Comparison of ENCODE assay signal across 20 mouse cellular contexts in the genomic region with DNA sequence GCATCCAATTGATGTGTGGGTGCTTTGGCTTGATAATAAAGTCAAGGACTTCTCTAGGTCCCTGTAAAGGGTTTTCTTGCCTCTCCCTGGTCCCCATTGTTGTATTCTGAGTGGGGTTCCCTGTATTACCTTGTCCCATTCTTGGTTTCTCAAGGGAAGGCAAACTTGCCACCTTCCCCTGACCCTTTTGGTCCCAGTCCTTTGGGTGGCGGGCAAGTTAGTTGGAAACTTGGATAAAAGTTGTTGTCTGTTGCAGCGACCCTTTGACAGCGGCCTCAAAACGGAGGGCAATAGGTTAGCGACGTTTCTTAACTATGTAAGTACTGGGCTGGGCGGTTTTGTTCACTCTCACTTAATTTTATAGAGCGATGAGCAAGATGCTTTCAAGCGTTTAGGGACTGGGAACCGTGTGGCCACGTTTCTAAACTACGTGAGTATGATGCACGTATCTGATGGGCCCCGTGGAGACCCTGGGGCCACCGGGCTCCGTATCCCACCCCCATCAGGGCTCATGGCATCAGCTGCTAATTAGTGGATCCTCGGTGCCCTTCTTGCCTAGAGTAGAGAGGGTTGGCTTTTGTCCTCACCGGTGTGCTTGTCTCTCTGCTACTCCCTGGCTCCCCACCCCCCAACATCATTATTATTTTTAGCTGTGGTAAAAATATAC. TPM values are rescaled to one million over a fixed set of nuclear protein-coding genes. Genes with fewer than 3 reads are reported as not detected.
"Had no signal": no experiment of that assay in that cellular context is flagged by ENCODE, and none has a peak within 500 bp of the region (broad histone marks: within the 10 kb centered on the region; RNA-seq: fewer than 3 reads in every experiment).

No protein-coding gene starts in this region.

- H3K9me3 ChIP-seq: intestine, embryonic 15.5 days; liver, embryonic 12.5 days; liver, embryonic 15.5 days; lung, embryonic 15.5 days; neural tube, embryonic 13.5 days; stomach, embryonic 15.5 days had no signal

- H3K9ac ChIP-seq: liver, embryonic 15.5 days; lung, embryonic 15.5 days; neural tube, embryonic 13.5 days; stomach, embryonic 15.5 days had no signal

- H3K27me3 ChIP-seq: intestine, embryonic 15.5 days; liver, embryonic 12.5 days; liver, embryonic 15.5 days; lung, embryonic 15.5 days; neural tube, embryonic 13.5 days; stomach, embryonic 15.5 days had no signal

- DNase-seq: kidney, adult 18-20 months; kidney, adult 9 months; kidney, postnatal 14 days; layer of hippocampus, adult 9-11 months; lung, adult 18-20 months; lung, postnatal 4 days; right cerebral cortex, adult 18-20 months; right cerebral cortex, postnatal 14 days; right cerebral cortex, postnatal 4 days; thymus, adult 18-20 months had no signal

- H3K27ac ChIP-seq: intestine, embryonic 15.5 days; layer of hippocampus, adult 2 months; liver, embryonic 15.5 days; stomach, embryonic 15.5 days had no signal

- H3K4me3 ChIP-seq: intestine, embryonic 15.5 days; layer of hippocampus, adult 2 months; lung, embryonic 15.5 days; neural tube, embryonic 13.5 days; stomach, embryonic 15.5 days had no signal

- H3K36me3 ChIP-seq: liver, embryonic 12.5 days; liver, embryonic 15.5 days; lung, embryonic 15.5 days; neural tube, embryonic 13.5 days had no signal

- H3K4me2 ChIP-seq: midbrain, embryonic 11.5 days; neural tube, embryonic 13.5 days had no signal

RNA-seq across cellular contexts. Expression of a gene that starts 57.3 kb away (rescaled TPM):
- total RNA-seq: megakaryocyte progenitor cell, adult 5-6 weeks; megakaryocyte-erythroid progenitor cell, adult 5-6 weeks had no signal
